Mouse (Mus musculus): ENCODE results near the gene Sox5.

Gene Sox5

GRCm38 (mm10) chr6:144716376-144716775, 65.4 kb downstream of the Sox5 start:
- DNase-seq (ENCODE audit: low read depth) = no peak

DNA sequence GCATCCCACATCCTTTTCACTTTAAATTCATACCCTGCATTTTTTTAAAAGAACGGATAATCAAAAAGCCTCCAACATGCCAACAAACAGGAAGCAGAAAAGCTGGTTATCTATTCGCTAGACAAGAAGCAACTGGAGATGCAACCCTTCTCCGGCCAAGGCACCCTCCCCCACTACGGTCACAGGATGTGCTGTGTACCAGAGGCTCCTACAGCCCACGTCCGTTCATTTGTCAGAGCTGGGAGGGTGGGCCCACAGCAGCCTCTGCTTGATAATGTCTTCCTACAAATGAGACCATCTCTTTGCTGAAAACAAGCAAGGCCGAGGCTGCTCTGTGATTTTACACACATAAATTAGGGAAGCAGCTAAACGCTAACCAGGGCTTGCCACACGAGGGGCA, 69.9 kb downstream of the Sox5 start:
- DNase-seq (ENCODE audit: low read depth) = no peak

DNA sequence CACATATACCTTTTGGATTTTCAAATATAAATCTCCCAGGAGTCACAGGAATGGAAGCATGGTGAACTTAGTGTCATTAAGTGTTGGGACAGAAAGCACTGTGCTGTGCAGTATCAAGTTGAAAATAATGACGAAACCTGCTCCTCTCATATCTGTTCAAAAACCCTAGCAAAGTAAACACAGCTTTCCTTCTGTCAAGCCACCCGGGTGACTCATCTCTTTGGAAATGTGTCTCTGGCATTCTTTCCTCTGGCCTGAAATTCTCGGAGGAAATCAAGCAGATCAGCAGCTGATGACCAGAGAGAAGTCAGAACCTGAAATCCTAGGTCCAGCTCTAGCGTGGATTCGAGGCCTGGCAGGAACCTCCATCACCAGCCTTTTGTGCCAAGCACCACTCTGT, 71.0 kb downstream of the Sox5 start:
- DNase-seq (ENCODE audit: low read depth) = no peak

- no peak for DNase-seq (ENCODE audit: low read depth)
Measured at GRCm38 (mm10) chr6:144709614-144710180, 72.1 kb downstream of the Sox5 start.

GRCm38 (mm10) chr6:144708410-144708809, 73.4 kb downstream of the Sox5 start:
- DNase-seq (ENCODE audit: low read depth) = no peak

- DNase-seq (ENCODE audit: low read depth) = no peak
Measured at GRCm38 (mm10) chr6:144707976-144708375, 73.8 kb downstream of the Sox5 start.

DNA sequence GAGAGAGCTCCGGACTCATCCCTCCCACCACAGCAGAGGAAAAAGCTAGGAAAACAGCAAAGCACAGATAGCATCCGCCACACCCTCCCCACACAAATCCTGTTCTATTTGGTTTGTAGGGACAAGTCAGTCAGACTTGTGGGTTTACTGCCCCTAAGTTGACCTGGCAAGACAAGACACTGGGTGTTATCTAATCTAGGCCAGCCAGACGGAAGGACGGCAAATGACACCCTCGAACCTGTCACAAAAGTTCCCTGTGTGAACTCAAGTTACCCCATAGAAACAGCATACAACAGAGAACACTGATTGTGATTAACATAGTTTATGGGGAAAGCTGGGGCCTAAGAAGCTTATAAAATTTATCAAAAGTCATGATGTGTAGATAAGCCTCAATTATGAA, 76.8 kb downstream of the Sox5 start:
- no peak for DNase-seq (ENCODE audit: low read depth)

DNA sequence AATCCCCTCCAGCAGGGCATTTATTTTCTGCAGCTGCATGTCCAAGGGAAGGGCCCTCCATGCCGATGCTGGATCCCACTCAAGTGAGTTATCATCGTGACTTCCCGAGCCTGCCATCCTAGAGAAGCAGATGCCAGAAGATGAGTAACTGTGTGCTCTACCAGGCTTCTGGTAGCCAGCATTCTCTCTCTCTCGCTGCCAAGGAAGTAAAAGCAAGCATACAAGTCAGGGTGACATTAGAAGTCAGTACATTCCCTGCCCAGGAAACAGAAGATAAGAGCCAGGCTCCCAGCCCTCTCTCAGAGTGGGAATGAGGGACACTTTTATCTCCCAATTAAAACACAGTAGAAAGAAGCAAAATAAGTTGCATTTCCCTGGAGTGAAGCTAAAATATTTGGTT, 86.1 kb downstream of the Sox5 start:
- no peak for DNase-seq (ENCODE audit: low read depth)

DNA sequence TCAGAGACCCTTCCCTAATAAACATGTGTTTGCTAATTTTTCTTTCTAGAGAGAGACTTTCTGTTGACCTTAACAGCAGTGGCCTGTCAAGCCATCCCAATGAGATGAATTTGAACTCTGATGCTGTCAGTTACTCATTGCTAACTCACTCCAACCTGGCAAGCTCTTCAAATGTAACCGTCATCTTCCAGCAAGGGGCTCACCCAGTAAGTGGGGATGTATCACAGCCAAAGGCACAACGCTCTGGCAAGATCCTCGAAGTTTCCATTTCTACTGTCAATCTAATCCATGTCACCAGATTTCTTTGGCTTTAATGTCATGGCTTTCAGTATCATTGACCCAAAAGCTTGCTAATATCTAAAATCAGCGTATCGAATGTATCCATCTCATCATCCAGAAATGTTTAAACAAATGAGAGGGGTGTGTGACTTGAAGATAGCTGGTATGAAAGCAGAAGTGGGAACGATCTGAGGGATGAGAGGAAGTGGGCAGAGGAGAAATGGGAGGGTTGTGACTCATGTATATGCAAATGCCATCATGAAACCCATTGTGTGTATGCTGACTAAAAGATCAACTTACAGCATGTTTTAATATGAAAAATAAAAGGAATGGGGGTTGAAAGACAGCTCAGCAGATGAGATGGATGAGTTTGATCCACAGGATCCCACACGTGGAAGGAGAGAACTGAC, 88.4 kb downstream of the Sox5 start:
- no peak for DNase-seq (ENCODE audit: low read depth)

DNA sequence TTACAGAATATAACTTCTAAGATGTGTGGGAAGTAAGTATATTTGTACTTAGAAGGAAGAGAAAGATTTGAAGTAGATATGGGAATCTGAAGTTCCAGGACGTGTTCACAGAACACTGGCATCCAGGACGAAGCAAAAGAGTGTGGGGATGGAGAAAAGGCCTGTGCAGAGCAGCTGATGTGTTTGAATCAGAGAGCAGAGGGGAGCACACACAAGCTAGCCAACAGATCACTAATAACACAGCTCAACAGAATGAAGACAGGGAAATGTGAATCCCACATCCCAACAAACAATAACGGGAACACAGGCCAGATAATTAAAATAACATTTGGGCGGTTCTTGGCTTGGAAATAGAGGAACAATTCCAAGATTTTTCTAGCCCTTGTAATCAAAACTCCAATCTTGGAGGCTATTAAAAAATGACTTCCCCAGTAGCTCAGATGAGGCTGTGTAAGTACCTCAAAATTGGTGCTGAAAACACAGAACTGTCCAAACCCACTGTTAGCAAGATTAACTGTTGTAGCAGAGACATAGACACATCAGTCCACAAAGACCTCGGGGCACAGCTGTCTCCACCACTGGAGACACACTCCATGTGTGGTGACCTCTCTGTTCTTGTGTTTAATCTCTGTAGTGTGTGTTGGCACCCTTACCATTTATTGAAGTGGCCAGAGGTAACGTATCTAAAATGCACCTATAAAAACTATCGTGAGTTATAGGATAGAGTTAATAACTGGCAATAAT, 90.3 kb downstream of the Sox5 start:
- no peak for DNase-seq (ENCODE audit: low read depth)

DNA sequence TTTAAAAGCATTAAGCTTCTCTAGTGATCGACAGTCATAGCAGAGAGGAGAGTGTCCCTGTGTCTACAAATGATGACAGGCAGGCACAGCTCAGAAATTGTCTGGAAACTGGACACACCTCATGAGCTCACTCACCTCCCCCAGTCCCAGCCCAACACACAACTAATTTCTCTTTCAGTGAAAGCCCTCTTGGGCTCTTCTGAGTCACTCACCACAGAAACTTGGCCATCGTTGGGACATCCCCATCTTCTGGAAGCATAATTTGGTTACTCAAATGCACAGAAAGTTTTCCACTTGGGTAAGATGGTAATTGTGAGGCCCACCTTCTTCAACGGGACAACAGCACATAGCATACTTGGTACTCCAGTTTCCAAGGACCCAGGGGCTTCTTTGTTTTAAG, 92.7 kb downstream of the Sox5 start:
- DNase-seq (ENCODE audit: low read depth) = peak; percentile 17

DNA sequence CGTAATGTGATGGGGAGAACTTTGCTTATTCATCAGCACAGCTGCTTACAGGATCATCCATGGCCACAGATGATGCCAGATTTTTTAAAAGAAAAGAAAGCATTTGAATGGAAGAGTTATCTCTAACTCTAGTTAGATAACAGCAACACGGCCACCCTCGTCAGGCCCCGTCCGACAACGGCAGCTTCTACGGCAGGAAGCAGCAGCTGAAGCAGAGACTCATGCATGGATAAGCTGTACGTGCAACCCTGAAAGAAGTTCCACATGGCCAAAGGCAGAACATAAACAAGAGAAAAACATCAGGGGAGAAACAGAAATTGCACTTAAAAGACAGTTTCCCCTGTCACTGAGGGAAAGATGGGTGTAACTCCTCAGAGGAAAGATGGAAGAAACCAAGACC, 94.1 kb downstream of the Sox5 start:
- DNase-seq (ENCODE audit: low read depth) = no peak

DNA sequence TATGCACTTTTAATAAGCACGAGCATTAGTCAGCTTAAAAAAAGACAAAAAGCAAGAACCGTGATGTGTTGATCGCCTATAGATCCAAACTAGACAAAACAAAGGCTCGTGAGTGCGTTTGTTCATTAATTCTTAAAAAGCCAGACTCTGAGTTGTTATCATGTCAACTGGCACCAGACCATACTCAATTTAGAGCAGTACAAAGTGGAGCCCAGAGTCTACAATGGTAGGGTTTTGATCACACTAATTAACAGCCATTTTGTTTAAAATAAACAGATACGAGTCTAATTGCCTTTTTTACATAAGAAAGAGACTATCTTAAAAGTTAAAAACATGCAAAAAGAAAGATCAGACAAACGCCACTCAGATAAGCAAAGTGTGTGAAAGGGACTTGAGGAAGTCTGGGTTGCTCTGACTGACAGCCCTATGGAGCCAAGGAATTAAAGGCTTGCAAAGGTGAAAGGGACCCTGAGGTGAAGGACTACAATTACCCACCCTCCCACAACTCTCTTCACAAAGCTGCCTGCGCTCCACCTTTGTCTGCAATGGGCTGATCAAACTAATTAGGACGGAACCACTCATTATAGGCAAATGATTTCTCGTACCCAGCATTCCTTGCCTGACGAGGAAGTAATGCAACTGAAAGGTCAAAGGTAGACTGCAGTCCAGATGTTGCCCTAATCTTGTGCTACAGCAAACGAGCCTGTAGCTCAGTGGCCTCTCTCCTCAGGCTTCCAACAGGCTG, 100.6 kb downstream of the Sox5 start:
- no peak for DNase-seq (ENCODE audit: low read depth)

DNA sequence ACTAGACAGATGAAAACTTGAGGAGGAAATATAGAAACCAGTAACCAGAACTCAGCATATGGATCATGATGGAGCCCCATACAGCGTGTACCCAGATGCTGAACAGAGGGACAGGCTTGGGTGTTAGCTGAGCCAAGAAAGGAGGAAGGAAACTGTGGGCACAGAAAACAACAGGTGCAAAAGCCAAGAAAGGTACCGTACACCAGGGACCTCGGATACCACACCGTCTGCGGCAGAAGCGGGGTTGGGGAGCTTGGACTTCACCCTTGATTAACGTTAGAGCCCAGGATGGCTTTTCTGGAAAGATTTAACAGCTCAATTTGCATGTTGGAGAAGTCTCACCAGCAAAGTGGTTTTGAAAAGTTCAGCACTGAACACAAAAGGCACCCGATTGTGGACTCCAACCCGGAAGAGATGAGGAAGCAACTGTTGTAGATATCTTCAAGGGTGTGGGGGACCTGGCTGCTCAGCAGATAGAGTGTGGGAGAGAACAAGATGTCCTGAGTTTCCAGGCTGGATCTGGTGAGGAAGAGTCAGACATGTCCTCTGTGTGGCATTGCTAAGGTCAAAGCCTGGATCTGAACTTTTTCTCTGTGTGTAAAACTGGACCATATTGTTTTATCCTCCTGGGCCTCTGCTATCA, 104.2 kb downstream of the Sox5 start:
- DNase-seq (ENCODE audit: low read depth) = peak; percentile 20

- DNase-seq (ENCODE audit: low read depth) = no peak
Measured at GRCm38 (mm10) chr6:144675111-144675510, 106.7 kb downstream of the Sox5 start.

DNA sequence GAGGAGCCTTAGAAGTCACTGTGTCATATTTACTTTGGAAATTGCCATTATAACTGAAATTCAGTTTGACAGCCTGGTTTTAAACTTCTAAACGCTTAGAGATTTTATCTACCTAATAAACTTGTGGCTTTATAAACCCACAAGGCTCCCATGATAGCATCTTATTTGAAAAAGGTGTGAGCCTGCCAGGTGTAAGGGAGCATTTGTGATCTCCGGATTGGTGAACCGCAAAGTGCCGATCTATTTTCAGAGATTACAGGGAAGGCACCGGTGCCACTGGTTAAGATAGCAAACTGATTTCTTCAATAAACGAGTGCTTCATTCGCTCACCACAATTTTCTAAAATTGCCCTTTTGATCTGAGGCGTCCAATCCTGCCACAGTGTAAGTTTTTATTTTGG, 107.9 kb downstream of the Sox5 start:
- DNase-seq (ENCODE audit: low read depth) = peak; percentile 62

DNA sequence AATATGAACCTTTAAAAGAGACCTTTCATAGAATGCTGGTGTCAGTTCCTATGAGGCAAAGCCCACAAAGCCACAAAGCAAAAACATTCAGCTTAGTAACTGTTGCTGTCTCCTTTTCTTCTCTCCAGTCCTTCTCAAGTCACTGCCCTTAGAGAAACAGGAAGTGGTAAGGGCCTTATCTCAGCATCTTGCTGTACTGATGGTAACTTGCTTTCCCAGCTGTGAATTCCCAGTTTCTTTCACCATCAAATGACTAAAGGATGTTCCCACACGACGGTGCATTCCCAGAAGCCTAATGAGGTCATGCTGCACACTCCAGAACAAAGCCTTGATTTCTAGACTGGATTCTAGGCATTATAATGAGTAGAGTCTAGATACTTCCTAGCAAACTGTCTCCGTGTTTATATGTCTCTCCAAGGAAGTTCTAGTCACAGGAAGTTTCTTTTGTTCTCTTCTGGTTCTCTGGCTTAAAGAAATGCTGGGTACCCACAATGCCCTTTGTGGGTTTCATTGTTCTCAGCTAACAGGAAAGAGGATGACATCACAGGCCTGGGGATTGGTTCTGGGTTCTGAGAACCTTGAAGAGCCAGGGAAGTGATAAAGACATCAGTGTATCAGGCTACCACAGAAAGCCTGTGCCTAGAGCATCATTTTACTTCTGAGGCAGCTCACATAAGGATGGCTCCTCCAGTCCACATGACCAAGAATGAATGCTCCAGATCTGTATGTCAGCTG, 111.2 kb downstream of the Sox5 start:
- peak; percentile 80 for DNase-seq (ENCODE audit: low read depth)

- DNase-seq (ENCODE audit: low read depth) = no peak
Measured at GRCm38 (mm10) chr6:144666617-144667016, 115.2 kb downstream of the Sox5 start.

DNA sequence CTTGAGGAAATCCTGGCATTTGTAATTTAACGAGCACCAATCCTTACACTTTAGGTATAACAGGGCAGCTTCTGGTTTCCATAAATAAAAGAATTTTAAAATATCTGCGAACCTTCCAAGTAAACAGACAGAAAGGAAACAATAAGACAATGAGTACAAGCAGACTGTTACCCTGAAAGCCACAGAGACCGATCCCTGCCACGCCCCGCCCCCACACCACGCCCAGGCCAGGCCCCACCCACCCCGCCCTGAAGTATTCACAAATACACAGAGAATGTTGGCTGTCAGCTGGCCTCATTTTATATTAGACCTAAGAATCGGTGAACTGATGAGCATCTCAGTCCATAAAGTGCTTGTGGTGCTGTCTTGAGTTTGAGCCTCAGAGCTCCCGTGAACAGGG, 117.0 kb downstream of the Sox5 start:
- peak; percentile 41 for DNase-seq (ENCODE audit: low read depth)

DNA sequence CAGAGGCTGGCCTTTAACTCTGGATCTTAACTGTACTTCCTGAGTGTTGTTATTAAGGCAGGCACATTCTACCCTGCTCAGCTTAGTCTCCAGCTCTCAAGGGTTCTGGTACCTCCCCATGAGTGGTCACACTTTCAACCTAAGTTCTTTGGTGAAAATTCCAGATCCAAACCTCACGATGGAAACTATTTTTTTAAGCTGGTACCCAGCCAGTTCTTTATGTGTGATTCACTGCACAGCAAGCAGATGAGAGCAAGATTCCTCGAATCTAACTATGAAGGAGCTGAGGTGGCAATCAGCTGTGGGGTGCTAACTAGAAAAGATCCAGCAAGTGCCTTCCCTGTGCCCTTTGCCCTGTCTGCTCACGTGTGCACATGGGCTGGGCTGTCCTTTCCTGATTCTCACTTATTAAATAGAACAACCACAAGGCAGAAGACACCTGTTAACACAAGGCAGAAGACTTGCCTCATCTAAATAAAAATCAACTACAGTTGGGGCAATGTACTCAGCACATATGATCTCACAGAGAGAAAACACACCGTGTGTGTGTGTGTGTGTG, 118.2 kb downstream of the Sox5 start:
- DNase-seq (ENCODE audit: low read depth) = no peak

All from induced T-regulatory cell, adult 2 months (primary cell).